Mouse (Mus musculus) urinary bladder, postnatal 4 days (tissue): ENCODE data around the gene Alg2.

ENCODE experiments used
- DNase-seq, 2 experiments: peaks; one replicate each; pipeline ENCODE4 v3.0.0; 2021 to 2022; ENCODE audit warnings: low spot score in 2 of 2

Alg2 gene

GRCm38 (mm10) chr4:47449586-47450522 is 24.3 kb downstream of the Alg2 start:
- no peak for DNase-seq

GRCm38 (mm10) chr4:47449116-47449515 is 25.0 kb downstream of the Alg2 start:
- no peak for DNase-seq

- no peak for DNase-seq
Measured at GRCm38 (mm10) chr4:47448526-47448925, 25.6 kb downstream of the Alg2 start.

GRCm38 (mm10) chr4:47440951-47441350 is 33.2 kb downstream of the Alg2 start:
- DNase-seq: peak in 1 of 2 experiments; percentile 50

GRCm38 (mm10) chr4:47438956-47439355 is 35.2 kb downstream of the Alg2 start:
- peak in 1 of 2 experiments; percentile 48 for DNase-seq

- peak; percentile 71 to 84 for DNase-seq
Measured at GRCm38 (mm10) chr4:47437365-47438340, 36.5 kb downstream of the Alg2 start.

GRCm38 (mm10) chr4:47435566-47436360 is 38.4 kb downstream of the Alg2 start:
- peak in 1 of 2 experiments; percentile 52 for DNase-seq

GRCm38 (mm10) chr4:47435131-47435530 is 39.0 kb downstream of the Alg2 start:
- DNase-seq: peak in 1 of 2 experiments; percentile 54

- DNase-seq: no peak
Measured at GRCm38 (mm10) chr4:47432766-47433165, 41.4 kb downstream of the Alg2 start.

GRCm38 (mm10) chr4:47431081-47431480 is 43.1 kb downstream of the Alg2 start:
- DNase-seq: no peak

GRCm38 (mm10) chr4:47430557-47430956 is 43.6 kb downstream of the Alg2 start:
- no peak for DNase-seq

GRCm38 (mm10) chr4:47427606-47428005 is 46.5 kb downstream of the Alg2 start:
- no peak for DNase-seq

- no peak for DNase-seq
Measured at GRCm38 (mm10) chr4:47425247-47425830, 48.8 kb downstream of the Alg2 start.

- no peak for DNase-seq
Measured at GRCm38 (mm10) chr4:47424376-47424775, 49.8 kb downstream of the Alg2 start.

- no peak for DNase-seq
Measured at GRCm38 (mm10) chr4:47422946-47423345, 51.2 kb downstream of the Alg2 start.

GRCm38 (mm10) chr4:47422194-47422593 is 51.9 kb downstream of the Alg2 start:
- DNase-seq: no peak

- DNase-seq: no peak
Measured at GRCm38 (mm10) chr4:47420191-47420590, 53.9 kb downstream of the Alg2 start.

- DNase-seq: no peak
Measured at GRCm38 (mm10) chr4:47419268-47419973, 54.7 kb downstream of the Alg2 start.

GRCm38 (mm10) chr4:47417871-47418270 is 56.3 kb downstream of the Alg2 start:
- no peak for DNase-seq
